Mouse (Mus musculus) small intestine, adult 2 months (tissue): ENCODE measurements around the gene Lexm.

Experiments used
- CTCF ChIP-seq: fragments of 200-500 bp; IDR thresholded peaks from 2 replicates; pipeline ENCODE4 v1.5.1; 2012; ENCODE audit warnings: low read depth, mild to moderate bottlenecking, control low read depth, inconsistent platforms, low read length, moderate library complexity, mixed read lengths; ENCODE audit not compliant: insufficient replicate concordance, insufficient read length; ENCODE audit errors: extremely low read depth
- POLR2A ChIP-seq: fragments of 200-500 bp; IDR thresholded peaks from 2 replicates; pipeline ENCODE4 v1.6.1; 2012; ENCODE audit warnings: low read depth, mild to moderate bottlenecking, control low read depth, inconsistent platforms, low read length, moderate library complexity

GRCm38 (mm10) chr4:106664697-106665096 is 47.7 kb upstream of the Lexm start:
- no peak for TF ChIP-seq CTCF
- TF ChIP-seq POLR2A: no peak
